Mouse (Mus musculus): ENCODE measurements around the gene Rasa2.
A peak's percentile ranks its signal among the peaks of the same experiment; 100 is the strongest.
"Not testable (repeated sequence)": the region's sequence is repeated elsewhere in the genome, so short reads cannot be mapped to it uniquely, and the experiment has no call there.

Gene Rasa2

GRCm38 (mm10) chr9:96524972-96525506 is 106.4 kb downstream of the Rasa2 start, which contains the start of gene Gm28729:
TSS of gene Gm28729 (minus strand) at chr9:96525264.
- DNase-seq, result peak; percentile 72

- no peak for DNase-seq
Measured at GRCm38 (mm10) chr9:96523148-96523547, 108.3 kb downstream of the Rasa2 start.

- not testable (repeated sequence) for DNase-seq
Measured at GRCm38 (mm10) chr9:96521574-96521973, 109.8 kb downstream of the Rasa2 start.

- no peak for DNase-seq
Measured at GRCm38 (mm10) chr9:96517429-96517828, 114.0 kb downstream of the Rasa2 start.

- no peak for DNase-seq
Measured at GRCm38 (mm10) chr9:96516806-96517205, 114.6 kb downstream of the Rasa2 start.

- DNase-seq, result no peak
Measured at GRCm38 (mm10) chr9:96515737-96516136, 115.7 kb downstream of the Rasa2 start.

GRCm38 (mm10) chr9:96514278-96514677 is 117.1 kb downstream of the Rasa2 start:
- no peak for DNase-seq

- no peak for DNase-seq
Measured at GRCm38 (mm10) chr9:96506011-96506498, 125.4 kb downstream of the Rasa2 start.

GRCm38 (mm10) chr9:96505156-96505555 is 126.3 kb downstream of the Rasa2 start:
- no peak for DNase-seq

- DNase-seq, result no peak
Measured at GRCm38 (mm10) chr9:96504116-96504895, 127.1 kb downstream of the Rasa2 start.

GRCm38 (mm10) chr9:96502856-96503610 is 128.4 kb downstream of the Rasa2 start:
- no peak for DNase-seq

- no peak for DNase-seq
Measured at GRCm38 (mm10) chr9:96501217-96501616, 130.2 kb downstream of the Rasa2 start.

- no peak for DNase-seq
Measured at GRCm38 (mm10) chr9:96493212-96493611, 138.2 kb downstream of the Rasa2 start.

- peak; percentile 83 for DNase-seq
Measured at GRCm38 (mm10) chr9:96491810-96492209, 139.6 kb downstream of the Rasa2 start.

Data from heart, adult 11 months (tissue).